Mouse (Mus musculus) gastrocnemius, postnatal 10 days (tissue): ENCODE results near the gene Ar. TPM values are rescaled to one million over a fixed set of nuclear protein-coding genes. Genes with fewer than 3 reads are reported as not detected.
A peak's percentile ranks its signal among the peaks of the same experiment; 100 is the strongest.

Source experiments
- DNase-seq: peaks from one replicate; pipeline ENCODE4 v3.0.0; 2021; ENCODE audit warnings: mixed read lengths
- long read RNA-seq, 2 experiments: library from polyadenylated mRNA; stranded (forward); transcript quantifications; one replicate each; pipeline ENCODE4 v2.0.0; 2021
- total RNA-seq, 2 experiments: library from RNA; stranded (reverse); gene quantifications; 2 replicates each; pipeline ENCODE4 v1.2.3; 2021

Ar gene
- total RNA-seq = 10 to 100 TPM in 1 of 2 experiments, 1 to 10 TPM in 1; 9.9 to 11.0 TPM
- long read RNA-seq, experiment 1, full-length matches to known transcripts = 7 of 14 reads
- long read RNA-seq, experiment 1, partial matches to known transcripts = 1 of 14 reads
- long read RNA-seq, experiment 1, other reads (novel, unspliced or antisense) = 6 of 14 reads
- long read RNA-seq, experiment 2, full-length matches to known transcripts = 3 of 5 reads
- long read RNA-seq, experiment 2, partial matches to known transcripts = 1 of 5 reads
- long read RNA-seq, experiment 2, other reads (novel, unspliced or antisense) = 1 of 5 reads

DNA sequence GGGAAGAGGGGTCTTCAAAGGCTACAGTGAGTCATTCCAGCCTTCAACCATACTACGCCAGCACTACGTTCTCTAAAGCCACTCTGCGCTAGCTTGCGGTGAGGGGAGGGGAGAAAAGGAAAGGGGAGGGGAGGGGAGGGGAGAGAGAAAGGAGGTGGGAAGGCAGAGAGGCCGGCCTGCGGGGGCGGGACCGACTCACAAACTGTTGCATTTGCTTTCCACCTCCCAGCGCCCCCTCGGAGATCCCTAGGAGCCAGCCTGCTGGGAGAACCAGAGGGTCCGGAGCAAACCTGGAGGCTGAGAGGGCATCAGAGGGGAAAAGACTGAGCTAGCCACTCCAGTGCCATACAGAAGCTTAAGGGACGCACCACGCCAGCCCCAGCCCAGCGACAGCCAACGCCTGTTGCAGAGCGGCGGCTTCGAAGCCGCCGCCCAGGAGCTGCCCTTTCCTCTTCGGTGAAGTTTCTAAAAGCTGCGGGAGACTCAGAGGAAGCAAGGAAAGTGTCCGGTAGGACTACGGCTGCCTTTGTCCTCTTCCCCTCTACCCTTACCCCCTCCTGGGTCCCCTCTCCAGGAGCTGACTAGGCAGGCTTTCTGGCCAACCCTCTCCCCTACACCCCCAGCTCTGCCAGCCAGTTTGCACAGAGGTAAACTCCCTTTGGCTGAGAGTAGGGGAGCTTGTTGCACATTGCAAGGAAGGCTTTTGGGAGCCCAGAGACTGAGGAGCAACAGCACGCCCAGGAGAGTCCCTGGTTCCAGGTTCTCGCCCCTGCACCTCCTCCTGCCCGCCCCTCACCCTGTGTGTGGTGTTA lies at the start of gene Ar:
Ar (plus strand) TSS at position 239 of the 812 bp plus-strand sequence.
- peak; percentile 25 for DNase-seq

DNA sequence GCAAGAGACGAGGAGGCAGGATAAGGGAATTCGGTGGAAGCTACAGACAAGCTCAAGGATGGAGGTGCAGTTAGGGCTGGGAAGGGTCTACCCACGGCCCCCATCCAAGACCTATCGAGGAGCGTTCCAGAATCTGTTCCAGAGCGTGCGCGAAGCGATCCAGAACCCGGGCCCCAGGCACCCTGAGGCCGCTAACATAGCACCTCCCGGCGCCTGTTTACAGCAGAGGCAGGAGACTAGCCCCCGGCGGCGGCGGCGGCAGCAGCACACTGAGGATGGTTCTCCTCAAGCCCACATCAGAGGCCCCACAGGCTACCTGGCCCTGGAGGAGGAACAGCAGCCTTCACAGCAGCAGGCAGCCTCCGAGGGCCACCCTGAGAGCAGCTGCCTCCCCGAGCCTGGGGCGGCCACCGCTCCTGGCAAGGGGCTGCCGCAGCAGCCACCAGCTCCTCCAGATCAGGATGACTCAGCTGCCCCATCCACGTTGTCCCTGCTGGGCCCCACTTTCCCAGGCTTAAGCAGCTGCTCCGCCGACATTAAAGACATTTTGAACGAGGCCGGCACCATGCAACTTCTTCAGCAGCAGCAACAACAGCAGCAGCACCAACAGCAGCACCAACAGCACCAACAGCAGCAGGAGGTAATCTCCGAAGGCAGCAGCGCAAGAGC lies 1.3 kb downstream of the Ar start:
- DNase-seq = peak; percentile 17

DNA sequence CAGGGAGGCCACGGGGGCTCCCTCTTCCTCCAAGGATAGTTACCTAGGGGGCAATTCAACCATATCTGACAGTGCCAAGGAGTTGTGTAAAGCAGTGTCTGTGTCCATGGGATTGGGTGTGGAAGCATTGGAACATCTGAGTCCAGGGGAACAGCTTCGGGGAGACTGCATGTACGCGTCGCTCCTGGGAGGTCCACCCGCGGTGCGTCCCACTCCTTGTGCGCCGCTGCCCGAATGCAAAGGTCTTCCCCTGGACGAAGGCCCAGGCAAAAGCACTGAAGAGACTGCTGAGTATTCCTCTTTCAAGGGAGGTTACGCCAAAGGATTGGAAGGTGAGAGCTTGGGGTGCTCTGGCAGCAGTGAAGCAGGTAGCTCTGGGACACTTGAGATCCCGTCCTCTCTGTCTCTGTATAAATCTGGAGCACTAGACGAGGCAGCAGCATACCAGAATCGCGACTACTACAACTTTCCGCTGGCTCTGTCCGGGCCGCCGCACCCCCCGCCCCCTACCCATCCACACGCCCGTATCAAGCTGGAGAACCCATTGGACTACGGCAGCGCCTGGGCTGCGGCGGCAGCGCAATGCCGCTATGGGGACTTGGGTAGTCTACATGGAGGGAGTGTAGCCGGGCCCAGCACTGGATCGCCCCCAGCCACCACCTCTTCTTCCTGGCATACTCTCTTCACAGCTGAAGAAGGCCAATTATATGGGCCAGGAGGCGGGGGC lies 2.0 kb downstream of the Ar start:
- DNase-seq = peak; percentile 8

DNA sequence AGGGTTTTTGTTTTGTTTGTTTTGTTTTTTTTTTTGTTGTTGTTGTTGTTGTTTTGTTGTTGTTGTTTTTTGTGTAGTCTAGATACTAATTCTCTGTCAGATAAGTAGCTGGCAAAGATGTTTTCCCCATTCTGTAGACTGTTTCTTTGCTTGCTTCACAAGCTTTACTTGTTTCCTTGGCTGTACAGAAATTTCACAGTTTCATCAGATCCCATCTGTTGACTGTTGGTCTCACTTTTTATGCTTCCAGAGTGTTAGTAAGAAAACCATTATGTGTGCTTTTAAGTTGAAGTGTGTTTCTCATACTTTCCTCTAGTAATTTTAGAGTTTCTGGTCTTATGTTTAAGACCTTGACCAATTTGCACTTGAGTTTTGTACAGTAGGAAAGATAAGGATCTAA lies 41.2 kb downstream of the Ar start:
- DNase-seq = no peak

DNA sequence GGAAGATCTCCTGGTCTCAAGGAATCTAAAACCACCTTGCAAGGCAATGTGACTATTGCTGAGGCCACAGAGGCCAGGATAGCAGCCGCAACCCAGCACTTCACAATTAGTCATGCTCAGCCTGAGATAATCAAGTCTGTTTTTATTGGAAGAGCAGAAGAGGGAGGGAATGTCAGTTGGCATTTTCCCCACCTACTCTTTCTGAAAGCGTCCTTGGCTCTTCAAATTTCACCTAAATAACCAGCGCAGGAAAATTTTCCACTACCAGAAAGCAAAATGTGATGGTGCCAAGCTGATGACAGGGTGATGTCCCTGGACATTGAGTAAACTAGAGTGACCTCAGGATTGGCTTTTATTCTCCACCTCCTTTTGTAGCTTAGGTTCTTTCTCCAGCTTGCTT lies 57.2 kb downstream of the Ar start:
- DNase-seq = no peak

DNA sequence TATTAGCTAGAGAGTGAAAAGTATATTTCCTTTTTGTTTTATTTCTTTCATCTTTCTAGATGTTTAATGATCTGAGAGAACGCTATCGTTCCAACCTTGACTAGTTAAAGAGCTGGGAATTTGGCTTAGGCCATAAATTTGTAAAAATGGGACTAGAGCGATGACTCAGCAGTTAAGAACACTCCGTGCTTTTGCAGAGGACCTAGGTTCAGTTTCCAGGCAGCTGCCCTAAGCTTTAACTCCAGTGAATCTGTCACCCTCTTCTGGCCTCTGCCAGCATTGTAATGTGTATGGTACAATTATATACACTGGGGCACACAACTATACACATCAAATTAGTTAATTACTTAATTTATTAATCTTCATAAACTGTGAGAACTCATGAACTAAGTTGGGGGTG lies 58.6 kb downstream of the Ar start:
- no peak for DNase-seq

DNA sequence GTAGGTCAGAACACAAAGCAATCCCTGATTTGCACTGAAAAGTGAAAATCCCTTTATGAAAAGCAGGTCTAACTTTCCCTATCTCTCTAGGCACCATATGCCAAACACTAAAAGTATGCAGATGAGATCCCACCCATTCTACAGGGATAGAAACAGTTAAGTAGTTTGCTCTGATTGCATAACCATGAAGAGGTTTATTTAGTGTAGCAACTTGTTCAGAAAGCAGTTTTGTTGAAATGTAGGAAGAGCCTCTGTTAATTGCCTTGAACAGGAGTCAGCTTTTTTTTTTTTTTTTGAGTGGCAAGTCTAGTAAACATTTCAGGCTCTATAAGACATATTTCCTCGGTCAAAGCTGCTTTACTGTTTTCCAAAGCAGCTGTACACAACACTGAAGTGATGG lies 67.5 kb downstream of the Ar start:
- DNase-seq = no peak

DNA sequence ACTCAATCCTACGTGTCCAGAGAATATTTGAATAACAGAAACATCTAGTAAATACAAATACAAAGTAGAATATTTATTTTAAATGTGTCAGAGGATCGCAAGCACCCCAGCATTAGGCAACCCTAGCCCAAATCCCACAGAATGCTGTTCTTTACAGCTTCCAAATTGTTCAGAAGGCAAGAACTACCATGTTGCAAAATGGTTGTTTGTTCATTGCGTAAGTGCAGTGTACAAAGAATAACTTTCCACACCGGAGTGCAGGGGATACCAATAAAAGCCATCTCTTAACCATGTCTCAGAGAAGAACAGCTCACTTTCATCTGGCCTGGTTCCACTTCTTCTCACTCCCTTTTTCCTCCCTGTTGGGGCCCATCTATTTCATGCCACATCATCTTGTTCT lies 90.4 kb downstream of the Ar start:
- DNase-seq = no peak

DNA sequence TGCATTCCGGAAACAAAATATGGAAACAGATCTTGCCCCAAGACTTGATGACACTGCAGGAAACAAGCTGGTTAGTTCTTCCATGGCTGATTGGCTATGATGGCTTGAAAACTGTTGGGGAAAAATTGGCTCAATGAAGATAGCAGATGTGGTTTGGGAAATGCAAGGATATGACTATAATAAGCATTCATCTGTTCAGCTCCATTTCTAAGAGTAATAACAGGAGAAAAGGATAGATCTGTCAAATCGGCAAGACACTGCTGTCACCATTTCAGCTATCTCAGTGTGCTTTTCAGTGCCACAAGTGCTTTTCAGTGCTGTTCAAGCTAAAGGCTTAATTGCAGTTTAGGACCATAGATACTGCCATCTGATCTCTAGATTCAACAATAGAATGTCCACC lies 96.5 kb downstream of the Ar start:
- DNase-seq = no peak

DNA sequence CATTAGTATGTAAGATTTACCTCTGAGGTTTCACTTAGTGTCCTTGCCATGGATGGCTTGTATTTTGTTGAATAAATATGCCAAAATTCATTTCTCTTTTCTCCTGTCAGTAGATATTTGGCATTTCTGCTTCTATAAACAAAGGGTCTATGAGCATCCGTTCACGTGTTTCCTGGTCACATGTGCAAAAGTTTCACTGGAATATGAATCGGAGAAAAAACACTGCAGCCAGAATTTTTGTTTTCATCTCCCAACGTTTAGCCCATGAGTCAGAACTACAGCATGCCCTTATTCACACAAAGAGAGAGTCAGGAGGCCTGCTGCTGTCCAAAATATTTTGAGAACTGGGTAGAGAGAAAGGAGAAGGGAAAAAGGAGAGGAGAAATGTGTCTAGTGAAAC lies 99.8 kb downstream of the Ar start:
- DNase-seq = no peak

DNA sequence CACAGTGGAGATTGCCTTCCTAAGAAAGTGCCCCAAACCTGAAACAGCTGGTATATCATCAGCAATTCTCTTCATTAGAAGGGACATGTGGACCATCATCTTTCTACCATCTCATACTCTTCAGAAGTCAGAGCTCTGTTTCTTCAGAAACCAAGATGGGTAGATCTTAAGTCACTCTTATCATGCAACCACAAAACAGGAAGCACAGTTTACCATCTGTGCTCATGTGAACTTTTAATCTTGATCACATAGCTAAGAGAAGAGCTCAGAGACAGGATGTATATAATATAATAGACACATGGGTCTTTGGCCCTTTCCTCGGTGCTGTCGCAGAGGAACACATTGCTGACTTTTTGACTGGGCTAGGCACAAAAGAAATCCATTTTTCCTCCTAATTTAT lies 111.1 kb downstream of the Ar start:
- DNase-seq = no peak

DNA sequence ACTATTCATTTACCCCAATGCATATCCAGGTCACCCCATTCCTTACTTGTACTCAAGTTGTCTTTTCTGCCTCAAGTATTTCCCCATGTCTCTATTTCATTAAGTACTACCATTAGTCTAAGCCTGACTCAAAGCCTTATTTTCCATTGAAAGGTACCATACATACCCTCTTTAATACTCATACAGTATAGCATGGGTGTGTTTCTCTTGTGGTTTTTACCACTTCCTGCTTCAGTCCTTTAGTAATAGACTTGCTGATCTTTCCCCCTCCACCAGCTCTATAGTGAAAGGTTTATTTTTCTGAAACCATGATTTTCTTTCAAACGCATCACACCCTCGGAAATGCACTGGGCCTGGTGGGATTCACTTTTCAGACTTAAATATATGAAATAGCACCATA lies 117.2 kb downstream of the Ar start:
- DNase-seq = no peak

DNA sequence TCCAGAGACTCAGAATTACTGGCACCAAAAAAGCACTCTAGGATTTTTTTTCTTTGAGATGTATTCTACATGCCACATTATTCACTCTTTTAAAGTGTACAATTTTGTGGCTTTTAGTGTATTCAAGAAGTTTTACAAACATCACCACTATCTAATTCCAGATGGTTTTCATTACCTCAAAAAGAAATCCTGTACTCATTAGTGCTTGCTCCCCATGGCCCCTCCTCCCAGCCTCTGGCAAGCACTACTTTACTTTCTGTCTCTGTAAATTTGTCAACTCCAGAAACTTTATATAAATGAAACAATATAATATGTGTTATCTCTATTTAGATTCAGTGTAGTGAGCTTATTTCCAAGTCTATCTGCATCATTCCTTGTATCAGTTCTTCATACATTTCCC lies 122.8 kb downstream of the Ar start:
- no peak for DNase-seq

DNA sequence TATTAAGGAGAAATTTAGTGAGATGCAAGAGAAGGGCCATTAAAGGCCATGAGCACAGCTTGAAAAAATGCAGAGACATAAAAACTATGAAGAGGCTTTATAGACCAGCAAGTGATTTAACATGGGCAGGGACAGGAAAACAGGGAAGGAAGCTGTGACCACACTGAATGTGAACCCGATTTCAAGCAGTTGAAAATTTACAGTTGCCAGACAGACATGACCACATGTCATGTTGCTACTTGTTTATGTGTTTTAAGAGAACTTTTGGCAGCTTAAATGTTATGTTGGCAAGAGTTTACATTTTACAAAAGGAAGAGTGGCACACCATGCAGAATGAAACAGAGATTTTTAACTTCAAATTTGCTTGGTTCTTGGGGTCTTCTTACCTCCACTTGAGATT lies 143.2 kb downstream of the Ar start:
- DNase-seq = no peak

DNA sequence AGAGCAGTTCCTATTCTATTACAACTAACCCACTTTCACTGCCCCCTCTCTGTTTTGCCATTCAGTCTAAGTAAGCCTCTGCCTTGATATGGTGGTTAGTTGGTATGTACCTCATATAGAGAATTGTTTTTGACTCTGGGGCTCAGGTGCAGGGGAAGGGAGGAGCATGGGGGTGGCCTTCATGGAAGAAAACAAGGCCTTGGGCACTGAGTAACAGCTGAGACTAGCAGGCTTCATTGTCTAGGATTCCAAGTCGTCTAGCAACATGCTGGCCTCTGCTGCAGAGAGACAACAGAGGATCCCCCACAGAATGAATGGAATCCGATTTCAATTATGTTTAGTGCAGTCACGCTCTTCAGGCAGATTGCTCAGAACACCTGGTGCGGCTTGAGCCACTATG lies 152.1 kb downstream of the Ar start:
- DNase-seq = no peak

DNA sequence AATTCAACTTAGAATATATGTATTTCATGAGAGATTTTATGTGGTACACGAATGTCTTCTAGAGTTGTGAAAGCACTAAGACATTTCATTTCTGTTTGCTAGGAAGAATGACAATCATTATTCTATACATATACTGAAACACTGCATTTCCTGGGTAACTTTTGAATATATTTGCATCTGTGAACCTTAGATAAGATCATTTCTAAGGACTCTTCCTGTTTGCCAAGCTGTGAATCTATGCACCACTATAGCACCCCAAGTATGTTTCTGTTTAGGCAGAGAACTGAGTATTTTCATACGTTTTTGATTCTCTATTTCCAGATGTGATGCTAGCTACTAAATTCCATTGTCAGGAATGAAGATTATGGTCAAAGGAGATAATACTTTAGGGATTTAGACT lies 153.4 kb downstream of the Ar start:
- DNase-seq = no peak

DNA sequence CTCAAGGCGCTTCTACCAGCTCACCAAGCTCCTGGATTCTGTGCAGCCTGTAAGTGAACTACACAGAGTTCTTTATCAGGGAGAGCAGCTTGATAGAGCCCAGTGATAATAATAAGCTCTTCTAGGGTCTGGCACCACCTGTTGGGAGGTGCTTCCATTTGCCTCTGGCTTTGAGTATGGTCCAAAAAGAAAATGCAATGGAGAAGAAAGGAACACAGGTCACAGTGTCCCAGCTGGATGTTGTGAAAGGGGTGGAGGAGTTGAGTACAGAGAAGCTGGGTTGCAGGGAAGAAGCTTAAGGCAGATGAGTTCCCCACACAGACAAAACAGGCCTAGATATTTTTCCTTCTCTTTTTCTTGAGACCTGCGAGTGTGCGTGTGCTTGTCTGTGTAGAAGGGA lies 167.4 kb downstream of the Ar start:
- DNase-seq = no peak

DNA sequence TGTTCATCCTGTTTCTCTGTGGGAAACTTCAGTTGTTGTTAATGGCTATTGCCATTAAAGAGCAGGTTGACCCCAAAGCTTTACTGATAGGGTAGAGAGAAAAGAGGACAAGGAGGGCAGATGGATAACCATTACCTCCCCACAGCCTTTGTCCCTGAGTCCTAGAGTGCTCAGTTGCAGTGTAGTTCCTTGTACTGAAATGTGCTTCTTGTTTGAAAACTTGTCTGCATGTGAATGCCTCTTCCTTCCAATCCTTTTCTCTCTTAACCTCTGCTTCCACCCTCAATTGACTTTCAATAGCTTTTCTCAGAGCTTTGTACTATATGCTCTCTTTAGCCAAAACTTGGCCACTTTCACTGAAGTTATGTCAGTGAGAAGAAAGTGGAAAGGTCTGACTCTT lies 168.9 kb downstream of the Ar start:
- DNase-seq = no peak

DNA sequence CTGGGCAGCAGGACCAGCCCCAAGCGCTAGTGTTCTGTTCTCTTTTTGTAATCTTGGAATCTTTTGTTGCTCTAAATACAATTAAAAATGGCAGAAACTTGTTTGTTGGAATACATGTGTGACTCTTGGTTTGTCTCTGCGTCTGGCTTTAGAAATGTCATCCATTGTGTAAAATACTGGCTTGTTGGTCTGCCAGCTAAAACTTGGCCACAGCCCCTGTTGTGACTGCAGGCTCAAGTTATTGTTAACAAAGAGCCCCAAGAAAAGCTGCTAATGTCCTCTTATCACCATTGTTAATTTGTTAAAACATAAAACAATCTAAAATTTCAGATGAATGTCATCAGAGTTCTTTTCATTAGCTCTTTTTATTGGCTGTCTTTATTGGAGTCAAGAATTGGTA lies 174.5 kb downstream of the Ar start:
- DNase-seq = no peak

DNA sequence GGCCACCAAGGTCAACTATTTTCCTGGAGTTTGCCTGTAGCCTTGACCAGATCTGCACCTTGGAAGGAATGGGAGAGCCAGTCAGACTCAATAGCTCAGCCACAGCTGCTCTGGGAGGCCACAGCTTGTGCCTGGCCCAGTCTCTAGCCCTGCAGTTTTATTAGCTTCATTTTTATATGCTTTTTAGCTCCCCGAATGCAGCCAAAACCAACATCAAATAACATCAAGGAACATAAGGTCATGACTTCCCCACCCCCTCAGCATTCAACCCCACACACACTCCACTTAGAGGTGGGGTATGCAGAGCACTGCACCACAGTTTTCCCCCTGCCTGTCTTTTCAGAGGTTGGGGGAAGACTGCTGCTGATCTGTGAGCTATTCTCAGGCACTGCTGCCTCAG lies 198.9 kb downstream of the Ar start:
- no peak for DNase-seq

DNA sequence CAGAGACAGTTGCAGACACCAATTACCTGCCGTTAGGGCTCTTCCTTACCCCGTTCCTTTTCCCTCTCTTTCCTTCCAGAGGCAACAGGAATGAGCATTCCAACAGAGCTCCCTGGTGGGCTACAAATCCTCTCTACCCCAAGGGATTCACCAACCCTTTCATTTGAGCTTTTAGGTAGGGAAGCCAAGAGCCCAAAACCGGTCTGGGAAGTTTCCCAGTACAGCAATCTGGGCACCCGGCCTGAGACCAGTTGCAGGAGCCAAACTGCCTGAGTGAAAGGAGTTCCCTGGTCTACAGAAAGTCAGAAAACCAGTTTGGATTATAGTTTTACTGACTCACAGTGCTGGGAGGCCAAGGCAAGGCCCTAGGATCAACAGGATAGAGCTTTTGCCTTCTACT lies 199.5 kb downstream of the Ar start:
- DNase-seq = peak; percentile 59
